Comparison of ENCODE assay signal across 17 mouse cellular contexts in genomic region chr14:27149401-27149800, GRCm38 (mm10).
"Had no signal": no experiment of that assay in that cellular context is flagged by ENCODE, and none has a peak within 500 bp of the region (broad histone marks: within the 10 kb centered on the region; RNA-seq: fewer than 3 reads in every experiment).

No protein-coding gene starts in this region.

- H3K9me3 ChIP-seq: lung, embryonic 15.5 days; megakaryocyte, embryonic 14.5 days; midbrain, embryonic 13.5 days; midbrain, embryonic 15.5 days; neural tube, embryonic 12.5 days; stomach, embryonic 15.5 days had no signal

- H3K27ac ChIP-seq: lung, embryonic 15.5 days; macrophage; midbrain, embryonic 13.5 days; midbrain, embryonic 15.5 days; neural tube, embryonic 12.5 days; stomach, embryonic 15.5 days; stomach, postnatal 0 days had no signal

- DNase-seq: lung, adult 2 months; lung, postnatal 14 days; lung, postnatal 36 days; right cerebral cortex, postnatal 14 days; thymus, adult 2 months; thymus, postnatal 25 days; thymus, postnatal 4 days had no signal

- H3K4me2 ChIP-seq: lung, embryonic 15.5 days; midbrain, embryonic 11.5 days; midbrain, embryonic 13.5 days; midbrain, embryonic 15.5 days; neural tube, embryonic 12.5 days; stomach, embryonic 15.5 days had no signal

- H3K4me1 ChIP-seq: megakaryocyte, embryonic 14.5 days; midbrain, embryonic 13.5 days; midbrain, embryonic 15.5 days; neural tube, embryonic 12.5 days had no signal

- H3K9ac ChIP-seq: lung, embryonic 15.5 days; midbrain, embryonic 13.5 days; midbrain, embryonic 15.5 days; neural tube, embryonic 12.5 days; stomach, embryonic 15.5 days had no signal

- H3K4me3 ChIP-seq: lung, embryonic 15.5 days; megakaryocyte, embryonic 14.5 days; midbrain, embryonic 13.5 days; midbrain, embryonic 15.5 days; neural tube, embryonic 12.5 days; stomach, embryonic 15.5 days had no signal

- H3K36me3 ChIP-seq: lung, embryonic 15.5 days; midbrain, embryonic 13.5 days; midbrain, embryonic 15.5 days; neural tube, embryonic 12.5 days; stomach, embryonic 15.5 days had no signal

- ATAC-seq: lung, postnatal 0 days; midbrain, embryonic 13.5 days; midbrain, embryonic 15.5 days had no signal

- H3K27me3 ChIP-seq: lung, embryonic 15.5 days; midbrain, embryonic 13.5 days; midbrain, embryonic 15.5 days; neural tube, embryonic 12.5 days; stomach, embryonic 15.5 days had no signal
